Mouse (Mus musculus) testis, adult 10 weeks (tissue): ENCODE measurements around the gene Ing2. TPM values are rescaled to one million over a fixed set of nuclear protein-coding genes. Genes with fewer than 3 reads are reported as not detected.

Experiments used
- polyA plus RNA-seq: library from polyadenylated mRNA; stranded (reverse); fragments of 350-450 nt; fragmentation: Illumina TruSeq; extraction: RNeasy Lipid Tissue Mini Kit (QIAGEN cat#74804); gene quantifications from one replicate; pipeline ENCODE4 v1.2.3, GENCODE M21; 2014; ENCODE audit warnings: low read depth, low replicate concordance

Gene Ing2
- 25.9 TPM for polyA plus RNA-seq

GRCm38 (mm10) chr8:47674777-47675710 lies at the start of gene Ing2:
TSS of gene Ing2 (minus strand) at chr8:47675556.

GRCm38 (mm10) chr8:47713761-47714745 lies 38.7 kb upstream of the Ing2 start, which contains the start of gene Cdkn2aip:
TSS of gene Cdkn2aip (minus strand) at chr8:47713932.

Other genes starting within 250 kb of the Ing2 start
- 5.2 TPM for gene Stox2, start 229.2 kb downstream of the Ing2 start, polyA plus RNA-seq
- gene Trappc11, start 142.1 kb downstream of the Ing2 start, polyA plus RNA-seq = 24.8 TPM
- gene Rwdd4a, start 141.9 kb downstream of the Ing2 start, polyA plus RNA-seq = 55.9 TPM
- gene Cdkn2aip, start 38.4 kb upstream of the Ing2 start, polyA plus RNA-seq = 81.8 TPM
- not detected for gene Cldn24, start 146.6 kb upstream of the Ing2 start, polyA plus RNA-seq
- gene Cldn22, start 148.9 kb upstream of the Ing2 start, polyA plus RNA-seq = not detected